Mouse (Mus musculus) mature B cell (primary cell): ENCODE results near the gene Cebpg.

Source experiments
- in situ Hi-C: fragments of 300-500 bp; cut with MboI; formaldehyde crosslinking; loops from 2 replicates; pipeline ENCODE4 v1.14.3; 2019

Gene Cebpg

DNA sequence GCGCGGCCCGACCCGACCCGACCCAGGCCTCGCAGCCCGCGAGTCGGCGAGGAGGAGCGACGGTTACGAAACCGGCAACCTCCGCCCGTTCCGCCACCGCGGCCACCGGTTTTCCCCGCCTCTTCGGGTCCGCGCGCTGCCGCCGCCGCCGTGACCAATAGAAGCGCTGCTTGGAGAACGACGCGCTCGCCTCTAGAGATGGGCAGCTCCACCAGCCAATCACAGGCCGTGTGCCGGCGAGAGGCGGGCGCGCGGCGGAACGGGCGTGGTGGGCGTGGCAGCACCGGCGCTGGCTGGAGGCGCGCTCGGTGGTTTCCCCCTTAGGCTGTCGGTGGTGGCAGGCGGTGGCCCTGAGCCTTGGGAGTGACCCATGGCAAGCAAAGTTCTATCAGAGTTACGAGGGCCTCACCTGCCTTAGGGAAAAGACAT, at the start of gene Cebpg:
Gene Cebpg (minus strand): TSS at position 138 of the 429 bp plus-strand sequence.
- in situ Hi-C loops, result no loop called here

DNA sequence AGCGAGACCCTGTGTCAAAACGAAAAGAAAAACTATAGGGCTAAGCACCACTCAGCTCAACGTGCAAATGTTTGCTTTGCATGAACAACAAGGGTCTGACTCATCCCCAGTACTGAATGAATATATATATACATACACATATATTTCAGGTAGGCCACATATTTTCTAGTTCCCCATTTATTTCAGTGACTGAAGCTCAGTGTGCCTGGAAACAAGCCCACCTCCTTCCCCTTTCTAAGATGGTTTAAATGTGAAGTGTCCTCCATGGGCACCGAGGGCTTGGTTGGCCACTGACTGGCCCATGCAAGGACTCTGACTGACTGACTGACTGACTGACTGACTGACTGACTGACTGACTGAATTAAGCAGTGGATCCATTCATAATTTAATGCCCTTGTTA, 43.2 kb upstream of the Cebpg start:
- in situ Hi-C loops, result no loop called here

DNA sequence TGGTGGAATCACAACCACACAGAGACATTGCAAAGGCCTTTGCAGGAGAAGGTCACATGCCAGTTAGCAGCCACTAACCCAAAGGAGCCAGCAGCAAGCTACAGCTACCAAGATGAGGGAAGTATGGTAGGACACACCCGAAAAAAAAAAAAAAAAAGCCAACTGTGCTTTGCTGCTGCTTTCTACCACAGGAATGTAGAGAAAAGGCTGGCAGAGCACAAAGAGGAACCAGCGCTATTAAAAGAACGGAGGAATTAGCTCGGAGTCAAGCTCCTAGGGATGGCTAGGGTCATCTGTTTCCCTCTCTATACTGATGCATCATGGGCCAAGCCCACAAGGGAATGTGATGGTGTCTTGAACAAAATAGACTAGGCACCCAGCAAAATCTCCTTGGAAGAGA, 42.4 kb upstream of the Cebpg start:
- in situ Hi-C loops, result no loop called here

DNA sequence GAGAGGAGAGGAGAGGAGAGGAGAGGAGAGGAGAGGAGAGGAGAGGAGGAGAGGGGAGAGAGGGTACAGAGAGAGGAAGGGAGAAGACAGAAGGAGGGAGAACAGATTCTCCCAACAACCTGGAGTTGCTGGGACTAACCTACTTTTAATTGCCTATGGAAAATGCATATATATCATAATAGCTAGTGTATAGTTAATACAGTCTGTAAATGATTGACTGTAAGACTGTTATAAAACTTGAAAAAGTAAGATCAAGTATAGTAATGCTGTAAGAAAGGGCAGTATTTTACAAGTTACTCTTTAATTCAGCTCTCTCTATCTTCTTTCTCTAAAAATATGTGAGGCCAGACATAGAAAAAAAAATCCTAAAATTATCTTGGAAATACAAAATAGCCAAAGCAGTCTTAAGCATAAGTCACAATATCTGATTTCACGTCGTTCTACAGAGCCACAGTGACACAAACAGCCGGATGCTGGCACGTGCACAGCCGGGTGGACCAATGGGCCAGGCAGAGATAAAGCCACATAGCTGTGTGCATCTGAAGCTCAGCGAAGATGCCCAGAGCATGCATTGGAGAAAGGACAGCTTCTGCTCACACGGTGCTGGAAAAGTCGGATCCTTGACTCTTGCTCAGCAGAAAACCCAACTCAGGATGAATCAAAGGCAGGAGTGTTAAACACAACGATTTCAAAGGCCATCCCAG, 38.8 kb upstream of the Cebpg start:
- in situ Hi-C loops, result no loop called here

DNA sequence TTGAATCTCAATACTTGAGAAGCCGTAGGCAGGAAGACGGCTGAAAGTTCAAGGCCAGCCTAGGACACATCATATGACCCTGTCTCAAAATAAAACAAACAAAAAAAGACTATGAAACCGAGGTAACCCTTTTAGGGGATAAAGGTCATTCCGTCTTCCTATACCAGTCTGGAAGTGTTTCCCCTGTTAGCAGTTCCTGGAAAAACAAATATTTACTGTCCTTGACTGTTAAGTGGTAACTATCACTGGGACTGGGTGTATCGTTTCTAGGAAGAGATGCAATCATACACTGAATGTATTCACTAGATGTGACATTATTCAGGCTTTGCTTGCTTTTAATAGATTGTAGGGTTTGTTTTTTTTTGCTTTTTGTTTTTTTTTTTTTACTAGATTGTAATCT, 34.2 kb upstream of the Cebpg start:
- in situ Hi-C loops, result no loop called here

DNA sequence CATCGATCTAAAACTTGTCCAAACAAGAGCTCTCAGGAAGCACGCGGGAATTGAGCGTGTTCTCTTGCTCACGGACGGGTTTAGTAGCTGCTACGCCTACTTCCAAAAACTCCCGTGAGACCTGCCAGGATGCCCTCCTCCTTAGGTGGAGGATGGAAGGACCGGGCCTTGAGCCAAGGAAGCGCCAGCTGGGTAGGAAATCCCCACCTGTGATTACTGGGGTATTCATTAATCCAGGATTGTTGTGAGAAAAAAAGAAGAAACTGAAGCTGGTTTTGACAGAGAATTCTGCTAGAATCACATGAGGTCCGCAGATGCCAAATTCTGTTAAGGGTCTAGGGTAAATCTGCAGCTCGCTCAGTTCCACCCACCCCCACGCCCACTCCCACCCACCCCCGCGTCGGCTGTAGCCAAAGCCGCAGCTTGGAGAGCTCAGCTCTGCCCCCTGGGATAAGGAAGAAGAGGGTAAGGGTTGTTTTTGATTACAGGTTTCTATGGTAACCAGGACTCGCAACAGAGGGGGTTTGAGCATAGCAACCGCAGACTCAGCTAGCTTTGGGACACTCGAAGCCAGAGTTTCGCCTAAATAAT, 30.0 kb upstream of the Cebpg start:
- in situ Hi-C loops, result no loop called here

DNA sequence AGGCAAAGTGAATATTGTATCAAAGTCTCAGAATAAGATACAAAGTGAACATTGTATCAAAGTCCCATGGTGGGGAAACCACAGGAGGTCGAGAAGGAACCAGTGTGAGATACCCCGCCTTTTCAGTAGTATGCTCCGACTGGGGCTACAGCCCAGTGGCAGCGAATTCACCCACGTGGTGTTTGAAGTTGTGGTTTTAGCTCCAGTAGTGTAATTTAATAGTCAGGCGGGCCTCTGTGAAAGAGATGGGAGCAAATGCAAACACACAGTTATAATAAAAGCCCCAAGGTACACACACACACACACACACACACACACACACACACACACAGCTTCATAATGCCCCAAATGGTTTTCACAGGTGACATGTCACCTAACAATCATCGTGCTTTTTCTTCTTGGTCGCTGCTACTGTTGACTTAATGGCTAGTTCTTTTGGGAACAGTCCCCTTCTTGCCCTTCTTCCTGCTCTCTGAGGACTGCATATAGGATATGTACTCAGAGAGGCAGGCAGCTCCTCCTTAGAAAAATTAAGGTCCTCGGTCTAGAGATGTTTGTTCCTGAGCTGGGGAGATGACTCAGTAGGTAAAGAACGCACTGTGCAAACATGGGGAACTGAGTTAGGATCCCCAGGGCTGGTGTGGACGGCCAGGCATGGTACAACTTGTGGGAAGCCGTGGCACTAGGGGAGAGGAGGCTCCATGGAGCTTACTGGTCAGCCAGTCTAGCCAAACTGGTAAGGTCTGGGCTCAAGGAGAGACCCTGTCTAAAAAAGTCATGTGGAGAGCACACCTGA, 28.4 kb upstream of the Cebpg start:
- in situ Hi-C loops, result no loop called here

DNA sequence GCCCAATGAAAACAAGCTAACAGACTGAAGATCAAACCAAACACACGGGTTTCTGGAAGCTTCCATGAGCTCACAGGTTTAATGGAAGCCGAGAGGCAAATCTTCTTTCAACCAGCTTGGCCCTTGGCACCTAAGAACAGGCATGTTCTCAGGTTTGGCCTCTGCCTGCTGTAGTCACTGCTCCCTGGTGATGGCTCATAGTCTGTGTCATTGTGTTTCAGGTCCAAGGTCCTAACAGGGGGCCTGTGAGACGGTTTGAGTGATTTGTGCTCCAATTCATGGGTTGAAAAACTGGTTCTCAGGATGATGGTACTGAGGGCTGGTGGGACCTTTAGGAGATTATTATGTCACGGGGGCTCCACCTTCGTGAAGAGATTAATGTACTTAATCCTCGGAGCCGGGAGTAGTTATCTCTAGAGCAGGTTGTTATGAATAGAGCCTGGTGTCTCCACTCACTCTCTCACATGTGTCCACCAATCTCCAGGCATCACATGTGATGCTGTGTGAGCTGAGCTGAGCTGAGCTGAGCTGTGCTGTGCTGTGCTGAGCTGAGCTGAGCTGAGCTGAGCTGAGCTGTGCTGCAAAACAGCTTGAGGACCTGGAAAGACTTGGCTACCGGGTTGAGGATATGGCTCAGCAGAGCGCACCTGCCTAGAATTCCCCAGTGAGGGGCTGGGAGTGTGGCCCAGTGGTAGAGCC, 25.2 kb upstream of the Cebpg start:
- in situ Hi-C loops, result no loop called here

DNA sequence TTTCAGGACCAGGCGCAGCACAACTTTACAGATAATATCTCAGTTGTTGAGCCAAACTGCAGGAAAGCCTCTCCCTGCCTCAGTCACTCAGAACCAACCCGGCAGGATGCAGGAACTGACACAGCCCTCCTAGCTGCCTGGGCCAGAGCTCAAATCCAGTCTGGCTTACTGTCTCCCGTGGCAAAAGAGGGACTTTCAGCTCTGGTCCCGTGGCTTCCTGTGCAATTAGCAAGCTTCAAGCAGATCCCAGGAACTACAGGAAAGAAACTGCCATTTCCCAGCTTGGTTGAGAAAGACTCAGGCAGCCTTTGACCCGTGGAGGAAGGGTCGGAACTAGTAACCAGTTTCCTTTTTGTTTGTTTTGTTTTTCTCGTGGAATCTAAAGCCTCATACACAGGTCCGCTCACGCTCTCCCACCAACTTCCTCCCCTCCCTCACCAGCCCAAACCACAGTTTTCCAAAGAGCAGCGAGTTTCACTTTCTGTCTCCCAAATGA, 24.5 kb upstream of the Cebpg start:
- in situ Hi-C loops, result no loop called here

DNA sequence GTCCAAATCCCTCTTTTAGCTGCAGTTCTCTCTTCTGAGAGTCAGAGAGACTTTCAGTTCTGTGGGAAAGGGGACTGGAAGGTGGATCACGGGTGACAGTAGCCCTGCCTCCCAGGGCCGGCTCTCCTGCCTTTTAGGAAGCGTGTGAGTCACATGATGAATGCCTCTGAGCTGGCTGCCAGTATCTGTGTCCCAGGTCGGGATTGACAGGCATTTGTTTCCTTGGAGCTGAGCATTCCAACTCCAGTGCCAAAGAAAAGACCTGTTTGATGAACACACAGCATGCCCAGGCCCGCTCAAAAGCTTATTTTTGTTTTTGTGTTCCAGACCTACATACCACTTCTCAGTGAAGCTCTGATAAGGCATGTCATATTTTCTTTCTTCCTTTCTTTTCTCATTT, 20.3 kb upstream of the Cebpg start:
- in situ Hi-C loops, result no loop called here

DNA sequence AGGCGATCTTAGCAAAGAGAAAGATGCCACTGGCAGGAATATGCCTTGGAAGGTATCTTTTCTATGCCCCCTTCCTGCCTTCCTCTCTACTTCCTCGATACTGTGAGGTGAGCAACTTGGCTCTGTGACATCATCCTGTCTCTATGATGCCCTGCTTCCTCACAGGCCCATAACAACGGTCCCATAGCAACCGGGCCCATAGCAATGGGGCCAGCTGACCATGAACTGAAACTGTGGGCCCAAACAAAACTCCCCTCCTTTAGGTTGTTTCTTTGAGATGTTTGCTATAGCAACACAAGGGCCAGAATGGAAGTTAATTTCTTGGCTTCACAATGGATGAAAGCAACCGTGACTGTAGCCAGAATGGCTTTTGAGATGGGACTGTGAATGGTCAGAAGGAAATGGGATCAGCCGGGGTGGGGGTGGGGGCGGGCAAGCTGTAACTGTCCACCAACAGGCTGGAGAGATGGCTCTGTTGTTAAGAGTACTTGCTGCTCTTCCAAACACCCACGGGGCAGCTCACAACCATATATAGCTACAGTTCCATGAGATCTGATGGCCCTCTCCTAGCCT, 10.4 kb upstream of the Cebpg start:
- in situ Hi-C loops, result no loop called here

DNA sequence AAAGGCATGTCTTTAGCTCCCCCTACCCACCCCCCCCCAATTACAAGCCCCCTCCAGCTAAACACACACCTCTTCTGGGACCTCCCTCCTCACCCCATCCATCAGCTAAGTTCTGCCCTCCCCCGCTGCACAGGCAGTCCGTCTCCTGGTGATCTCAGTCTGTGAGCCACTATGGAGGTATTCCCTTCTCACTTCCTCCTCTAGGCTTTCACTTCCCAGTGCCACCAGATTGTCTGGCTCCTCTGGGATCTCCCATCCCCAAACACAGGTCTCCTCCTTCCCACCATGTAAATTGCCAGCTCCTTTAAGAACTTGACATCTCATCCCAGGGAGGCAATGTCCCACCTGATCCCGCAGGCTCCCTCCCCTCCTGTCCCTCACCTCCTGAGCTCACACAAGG, 9.6 kb upstream of the Cebpg start:
- in situ Hi-C loops, result no loop called here

DNA sequence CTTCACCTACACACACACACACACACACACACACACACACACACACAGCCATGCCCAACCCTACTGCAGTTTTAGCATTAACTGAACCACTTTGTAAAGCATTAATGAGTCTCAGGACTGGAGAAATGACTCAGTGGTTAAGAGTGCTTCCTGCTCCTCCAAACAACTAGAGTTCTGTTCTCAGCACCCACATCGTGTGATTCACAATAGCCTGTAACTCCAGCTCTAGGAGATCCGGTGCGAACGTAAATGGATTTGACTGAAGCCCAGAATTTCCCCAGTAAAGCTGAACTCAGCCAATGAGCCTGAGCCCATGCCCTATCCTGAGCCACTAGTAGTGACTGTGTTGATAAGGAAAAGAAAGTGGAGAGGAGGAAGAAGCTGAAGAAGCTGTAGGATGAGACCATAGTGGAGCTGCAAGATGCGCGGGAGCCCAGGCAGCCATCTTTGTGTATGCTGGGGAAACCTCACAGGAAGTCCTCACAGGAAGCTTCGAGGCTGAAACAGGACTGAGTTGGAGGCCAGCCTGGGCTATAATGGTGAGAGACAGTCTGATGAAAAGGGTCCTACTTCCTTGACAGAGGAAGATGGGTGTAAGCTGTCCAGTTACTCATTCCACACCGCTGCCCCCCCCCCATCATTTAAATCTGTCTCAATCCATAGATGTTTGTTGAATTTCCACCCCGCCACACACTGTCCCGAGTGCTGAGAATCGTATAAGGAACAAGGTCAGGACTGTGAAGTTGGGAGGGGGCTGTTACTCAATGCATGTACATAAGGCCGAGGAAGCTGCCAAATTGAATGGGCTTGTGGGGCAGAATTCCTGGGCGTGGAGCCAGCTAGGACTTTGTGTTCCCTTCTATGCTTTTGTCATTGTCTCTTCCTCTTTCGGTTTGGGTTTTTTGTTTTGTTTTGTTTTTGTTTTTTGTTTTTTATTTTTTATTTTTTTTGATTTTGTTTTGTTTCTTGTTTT, 8.2 kb upstream of the Cebpg start:
- in situ Hi-C loops, result no loop called here

DNA sequence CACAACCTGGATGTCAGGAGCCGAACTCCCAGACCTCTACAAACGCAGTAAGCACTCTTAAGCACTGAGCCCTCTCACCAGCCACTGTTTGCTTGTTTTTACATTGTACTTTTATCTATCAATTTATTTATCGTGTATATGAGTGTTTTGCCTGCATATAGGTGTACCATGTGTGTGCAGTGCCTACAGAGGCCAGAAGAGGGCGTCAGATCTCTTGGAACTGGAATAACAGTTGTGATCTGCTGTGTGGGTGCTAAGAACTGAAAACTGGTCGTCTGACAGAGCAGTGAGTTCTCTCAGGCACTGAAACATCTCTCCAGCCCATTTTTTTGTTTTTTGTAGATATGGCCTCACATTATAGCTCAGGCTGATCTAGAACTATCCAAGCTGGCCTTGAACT, 3.1 kb upstream of the Cebpg start:
- in situ Hi-C loops, result no loop called here

DNA sequence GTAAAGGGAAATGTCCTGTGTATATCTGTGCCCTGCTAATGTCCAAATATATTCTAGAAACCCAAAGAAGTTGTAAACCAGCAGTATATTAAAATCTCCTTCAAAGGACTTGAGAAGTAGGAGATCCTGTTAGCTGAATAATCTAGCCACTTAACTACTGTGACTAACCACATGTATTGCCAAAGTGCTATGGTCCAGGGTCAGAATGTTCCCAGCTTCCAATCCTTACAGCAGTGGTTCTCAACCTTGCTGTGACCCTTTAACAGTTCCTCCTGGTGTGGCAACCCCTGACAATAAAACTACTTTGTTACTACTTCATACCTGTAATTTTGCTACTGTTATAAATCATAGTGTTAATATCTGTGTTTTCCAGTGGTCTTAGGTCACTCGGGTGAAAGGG, 2.0 kb upstream of the Cebpg start:
- in situ Hi-C loops, result no loop called here

DNA sequence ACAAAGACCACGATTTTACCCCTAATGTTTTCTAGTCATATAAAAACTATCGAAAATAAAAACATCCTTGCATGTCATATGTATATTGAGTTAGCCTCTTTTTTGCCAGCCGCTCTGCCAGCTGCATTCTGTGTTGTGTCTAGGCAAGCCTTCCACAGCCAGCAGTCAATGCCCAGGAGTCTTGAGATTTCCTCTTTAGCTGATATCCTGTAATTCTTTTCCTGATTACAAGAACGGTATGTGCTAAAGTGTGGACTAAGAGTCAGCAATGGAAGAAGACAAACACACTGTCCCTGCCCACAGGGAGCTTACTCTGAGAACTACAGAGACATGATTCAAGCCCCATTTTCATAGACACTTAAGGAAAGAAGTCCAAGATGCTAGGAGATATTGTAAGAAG, 1.2 kb upstream of the Cebpg start:
- in situ Hi-C loops, result no loop called here

DNA sequence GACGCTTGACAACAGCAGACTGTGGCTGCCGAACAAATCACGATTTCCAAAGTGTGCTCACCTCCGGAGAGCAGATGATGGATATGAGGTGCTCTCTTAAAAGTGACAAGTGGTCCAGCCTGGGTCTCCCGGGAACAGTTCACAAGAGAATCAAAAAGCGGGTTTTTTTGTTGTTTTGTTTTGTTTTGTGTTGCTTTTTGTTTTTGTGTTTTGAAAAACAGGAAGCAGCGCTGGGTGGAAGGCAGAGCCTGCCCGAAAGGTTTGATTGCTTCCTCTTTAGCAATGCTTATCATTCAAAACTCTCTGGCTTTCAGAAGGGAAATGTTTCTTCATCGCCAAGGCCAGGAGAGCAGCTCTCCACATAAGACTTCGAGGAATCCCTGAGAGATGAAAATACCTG, 626 bp upstream of the Cebpg start:
- in situ Hi-C loops, result no loop called here

DNA sequence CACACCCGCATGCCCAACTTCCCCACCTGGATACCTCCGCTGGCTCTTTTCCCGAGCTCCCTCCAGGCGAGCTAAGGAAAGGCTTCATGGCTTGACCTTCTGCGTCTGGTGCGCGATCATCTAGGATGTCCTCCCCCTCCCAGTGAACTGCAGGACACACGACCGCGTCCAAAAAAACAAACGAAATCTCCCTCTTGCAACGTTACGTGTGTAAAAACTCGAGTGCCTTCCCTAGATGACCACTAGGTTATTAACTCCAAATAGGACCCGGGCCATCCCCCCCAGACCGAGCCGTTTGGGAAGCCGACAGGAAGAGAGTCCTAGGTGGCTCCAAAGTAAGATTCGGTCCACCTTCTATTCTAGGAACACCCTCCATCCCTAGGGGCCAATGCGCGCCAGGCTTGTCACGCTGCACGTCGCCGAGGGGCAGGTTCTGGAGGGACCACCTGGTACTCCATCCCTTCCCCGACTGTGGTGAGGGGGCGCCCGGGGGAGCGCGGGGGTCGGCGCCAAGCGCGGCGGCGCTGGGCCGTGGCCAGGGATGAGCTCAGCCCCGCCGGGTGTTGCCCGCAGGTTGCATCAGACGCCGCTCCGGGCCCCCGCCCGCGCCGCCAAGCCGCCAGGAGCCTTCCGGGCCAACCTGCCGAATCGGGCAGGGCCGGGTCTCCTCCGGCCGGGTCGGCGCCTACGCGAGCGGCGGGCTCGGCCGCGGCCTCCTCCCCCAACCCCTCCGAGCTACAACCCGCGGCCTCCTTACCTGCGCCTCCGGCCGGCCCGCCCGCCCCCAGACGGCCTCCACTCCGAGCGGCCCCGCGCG, 546 bp downstream of the Cebpg start:
- in situ Hi-C loops, result no loop called here

DNA sequence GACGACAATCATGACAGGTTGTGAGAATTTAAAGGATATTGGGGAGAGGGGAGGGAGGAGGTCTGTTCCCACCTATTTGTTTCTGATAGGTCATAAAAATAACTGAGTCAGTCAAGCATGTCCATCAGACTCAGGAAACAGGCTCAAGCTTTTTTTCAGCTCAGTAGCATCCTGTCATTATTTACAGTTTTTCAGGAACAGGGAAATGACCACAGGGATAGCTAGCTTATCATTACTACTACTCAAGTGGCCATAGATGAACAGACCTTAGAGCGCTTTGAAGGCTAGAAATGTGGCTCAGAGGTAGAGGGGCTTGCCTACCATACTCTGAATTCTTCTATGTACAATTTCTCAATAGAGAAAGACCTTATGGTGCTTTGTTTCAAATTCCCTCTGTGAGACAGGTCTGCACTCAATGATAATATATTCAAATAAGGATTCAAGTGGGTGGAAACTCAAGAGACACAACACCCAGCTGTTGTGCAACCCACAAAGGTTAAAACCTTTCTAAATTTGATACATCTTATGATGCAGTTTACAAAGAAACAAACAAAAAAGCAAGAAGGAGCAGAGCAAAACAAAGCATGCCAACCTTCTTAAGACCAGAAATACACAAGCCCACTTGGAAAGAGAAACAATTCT, 1.3 kb downstream of the Cebpg start:
- in situ Hi-C loops, result no loop called here
